Mouse (Mus musculus) cerebellum, postnatal 10 days (tissue): ENCODE data around the gene Tbc1d12.

Experiments used
- DNase-seq, 2 experiments: peaks; one replicate each; pipeline ENCODE4 v3.0.0; 2021; ENCODE audit warnings: mixed read lengths in 2 of 2

Tbc1d12 gene

GRCm38 (mm10) chr19:38914926-38915325 is 78.5 kb downstream of the Tbc1d12 start:
- DNase-seq = no peak

DNA sequence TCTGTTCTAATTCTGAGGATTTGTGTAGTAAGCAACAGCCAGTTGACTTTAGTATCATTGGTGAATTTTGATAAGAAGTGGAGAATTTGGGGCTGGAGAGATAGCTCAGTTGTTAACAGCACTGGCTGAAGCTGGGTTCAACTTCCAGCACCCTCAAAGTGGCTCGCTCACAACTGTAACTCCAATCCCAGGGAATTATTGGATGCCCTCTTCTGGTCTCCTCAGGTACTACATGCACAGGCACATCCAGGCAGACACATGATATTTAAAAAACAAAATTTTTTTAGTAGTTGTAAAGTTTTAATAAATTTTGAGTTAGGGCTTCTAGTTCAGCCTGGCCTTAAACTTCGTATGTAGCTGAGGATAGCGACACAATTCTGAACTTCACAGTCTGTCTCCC is 79.3 kb downstream of the Tbc1d12 start:
- peak; percentile 71 to 73 for DNase-seq

GRCm38 (mm10) chr19:38928481-38929158 is 92.2 kb downstream of the Tbc1d12 start:
- DNase-seq = no peak

DNA sequence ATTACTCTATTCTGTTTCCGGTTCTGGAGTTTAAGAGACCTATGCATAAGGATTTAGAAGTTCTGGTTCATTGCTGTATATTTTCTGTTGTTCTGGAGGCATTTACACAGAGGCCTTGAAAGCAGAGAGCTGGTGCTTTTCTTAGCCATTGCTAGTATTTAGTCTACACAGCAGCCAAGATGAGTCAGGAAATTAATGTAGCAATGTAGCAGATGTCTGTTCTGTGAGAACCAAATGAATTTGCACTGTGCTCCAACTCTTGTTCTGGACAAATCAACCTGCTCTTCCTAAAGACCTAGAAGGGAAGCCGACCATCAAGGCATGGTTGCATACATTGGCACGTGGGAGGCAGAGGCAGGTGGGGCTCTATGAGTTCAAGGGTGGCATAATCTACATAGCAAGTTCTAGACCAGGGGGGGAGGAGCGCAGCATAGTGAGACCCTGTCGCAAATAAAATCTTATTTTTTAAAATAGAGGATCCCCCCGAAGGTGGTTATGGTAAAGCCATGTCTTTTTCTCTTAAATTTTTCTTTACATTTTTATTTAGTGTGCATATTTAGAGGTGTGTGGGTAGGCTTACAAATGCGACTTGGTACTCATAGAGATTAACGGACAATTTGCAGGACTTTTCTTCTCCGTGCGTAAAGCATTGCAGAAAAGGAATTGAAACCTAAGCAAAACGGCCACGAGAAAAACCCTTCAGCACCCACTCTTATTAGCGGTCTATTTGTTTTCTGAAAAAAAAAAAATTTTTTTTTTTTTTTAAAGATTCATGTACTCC is 93.3 kb downstream of the Tbc1d12 start:
- DNase-seq = peak in 1 of 2 experiments; percentile 5

GRCm38 (mm10) chr19:38930252-38930787 is 93.9 kb downstream of the Tbc1d12 start:
- peak; percentile 27 to 28 for DNase-seq

- peak; percentile 94 to 95 for DNase-seq
Measured at GRCm38 (mm10) chr19:38930788-38931565, 94.6 kb downstream of the Tbc1d12 start, which contains the start of gene Hells. Hells (plus strand) TSS chr19:38930915.

GRCm38 (mm10) chr19:38931566-38931890 is 95.1 kb downstream of the Tbc1d12 start:
- no peak for DNase-seq

GRCm38 (mm10) chr19:38944590-38945307 is 108.4 kb downstream of the Tbc1d12 start:
- DNase-seq = no peak
